Mouse (Mus musculus) G1E (cell line): ENCODE results near the gene Slc45a1.

Source experiments
- CTCF ChIP-seq: IDR thresholded peaks from 2 replicates; pipeline ENCODE4 v1.5.1; 2012; ENCODE audit warnings: low read depth, low read length, inconsistent platforms, mixed read lengths
- GATA2 ChIP-seq: IDR thresholded peaks from 2 replicates; pipeline ENCODE4 v1.6.1; 2012; ENCODE audit warnings: low read depth, low read length, inconsistent platforms, borderline replicate concordance
- TAL1 ChIP-seq: conservative IDR thresholded peaks from 2 replicates; pipeline ENCODE4 v1.6.1; 2012; ENCODE audit warnings: low read depth, low read length, inconsistent platforms, mixed read lengths

DNA sequence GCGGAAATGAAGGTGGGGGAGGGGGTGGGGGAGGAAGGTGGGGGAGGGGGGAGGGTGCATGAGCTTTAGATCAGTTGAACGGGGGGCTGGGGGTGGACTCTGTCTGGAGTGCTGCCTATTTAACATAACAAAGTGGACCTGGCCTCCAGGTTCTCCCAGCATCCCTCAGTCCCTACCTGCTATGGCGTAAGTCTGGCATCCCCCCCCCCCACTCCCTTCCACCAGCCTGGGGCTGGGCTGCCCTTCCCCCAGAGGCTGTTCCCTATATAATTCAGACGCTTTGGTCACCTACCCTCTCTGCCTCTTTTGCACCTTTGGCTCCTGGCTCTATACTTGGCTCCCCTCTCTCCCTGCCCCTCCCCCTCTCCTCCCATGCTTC lies 25.9 kb upstream of the Slc45a1 start:
- TF ChIP-seq CTCF (no peak), GATA2 (no peak), TAL1 (no peak)
